Mouse (Mus musculus): ENCODE measurements around the gene Gm42791.

DNA sequence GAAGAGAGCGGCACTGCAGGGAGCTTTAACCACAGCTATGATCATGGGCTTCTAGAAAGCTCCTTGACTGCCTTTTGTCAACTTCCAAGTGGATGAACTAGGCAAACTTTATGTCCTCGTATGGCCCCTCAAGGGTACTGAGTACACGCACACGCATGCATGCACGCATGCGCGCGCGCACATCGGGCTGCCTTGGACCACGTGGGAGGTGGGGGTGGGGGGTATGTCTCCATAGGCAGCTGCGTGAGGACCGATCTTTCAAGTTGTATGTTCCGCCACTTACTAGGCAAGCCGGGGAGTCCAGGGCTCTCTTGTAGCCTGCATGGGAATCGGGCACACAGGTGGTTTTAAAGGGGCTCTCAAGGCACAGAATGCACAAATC is 25.7 kb upstream of the Gm42791 start:
- TF ChIP-seq CTCF (IDR thresholded peaks at IDR 0.05; ENCODE audit: insufficient read depth, low read length), result no peak
- TF ChIP-seq POLR2A (IDR thresholded peaks at IDR 0.05; ENCODE audit: borderline replicate concordance, extremely low read depth, low read depth, low read length), result no peak

All from lung, adult 2 months (tissue).